Mouse (Mus musculus) forebrain, embryonic 14.5 days (tissue): ENCODE measurements around the gene Mtch1. TPM values are rescaled to one million over a fixed set of nuclear protein-coding genes. Genes with fewer than 3 reads are reported as not detected.
A peak's percentile ranks its signal among the peaks of the same experiment; 100 is the strongest.

Experiments used
- ATAC-seq: fragments of 200-750 bp; cut with Nextera tagmentation; 2 replicates; pipeline ENCODE4 v1.8.0; 2017; ENCODE audit warnings: mild to moderate bottlenecking, moderate library complexity
- DNase-seq: peaks from one replicate; pipeline ENCODE4 v3.0.0-alpha.2; 2015; ENCODE audit warnings: low spot score
- H3K27ac ChIP-seq: fragments of 300-500 bp; sonication (generic); 2 replicates; pipeline ENCODE4 v1.5.1; 2014; ENCODE audit warnings: low read depth, mild to moderate bottlenecking, control low read depth, low read length, moderate library complexity
- H3K27me3 ChIP-seq: fragments of 300-500 bp; sonication (generic); replicated peaks from 2 replicates; pipeline ENCODE4 v1.6.1; 2014; ENCODE audit warnings: low read length, control low read depth, mixed read lengths; ENCODE audit not compliant: control insufficient read depth, insufficient read depth
- H3K36me3 ChIP-seq: fragments of 300-500 bp; sonication (generic); 2 replicates; pipeline ENCODE4 v1.6.1; 2014; ENCODE audit warnings: low read length, control low read depth; ENCODE audit not compliant: control insufficient read depth, insufficient read depth
- H3K4me1 ChIP-seq: fragments of 300-500 bp; sonication (generic); 2 replicates; pipeline ENCODE4 v1.6.1; 2014; ENCODE audit warnings: antibody characterized with exemption, low read length, control low read depth; ENCODE audit not compliant: control insufficient read depth, insufficient read depth
- H3K4me2 ChIP-seq: fragments of 300-500 bp; sonication (generic); 2 replicates; pipeline ENCODE4 v1.6.1; 2014; ENCODE audit warnings: mild to moderate bottlenecking, control low read depth, low read length
- H3K4me3 ChIP-seq: fragments of 300-500 bp; sonication (generic); 2 replicates; pipeline ENCODE4 v1.5.1; 2014; ENCODE audit warnings: low read depth, low read length, control low read depth
- H3K9ac ChIP-seq: fragments of 300-500 bp; sonication (generic); 2 replicates; pipeline ENCODE4 v1.6.1; 2014; ENCODE audit warnings: mild to moderate bottlenecking, low read length, control low read depth, moderate library complexity
- H3K9me3 ChIP-seq: fragments of 300-500 bp; sonication (generic); replicated peaks from 2 replicates; pipeline ENCODE4 v1.6.1; 2016; ENCODE audit warnings: low read length, control low read depth, mixed read lengths; ENCODE audit not compliant: control insufficient read depth
- WGBS: fragments of 180-500 bp; shearing (Covaris S2); extraction: QIAGEN DNeasy Blood & Tissue Kit; methylation state at CpG from one replicate; pipeline ENCODE4 v1.1.7; 2014; 5-methylcytosine and 5-hydroxymethylcytosine counted together
- polyA plus RNA-seq: library from polyadenylated mRNA; unstranded; fragments of >200 nt; fragmentation: Nextera tagmentation; extraction: Ambion mirVana; gene quantifications from 2 replicates; pipeline ENCODE4 v1.2.1, GENCODE M21; 2014

The Mtch1 gene
- polyA plus RNA-seq, 1 experiment from 2014 or later, result 521 TPM

DNA sequence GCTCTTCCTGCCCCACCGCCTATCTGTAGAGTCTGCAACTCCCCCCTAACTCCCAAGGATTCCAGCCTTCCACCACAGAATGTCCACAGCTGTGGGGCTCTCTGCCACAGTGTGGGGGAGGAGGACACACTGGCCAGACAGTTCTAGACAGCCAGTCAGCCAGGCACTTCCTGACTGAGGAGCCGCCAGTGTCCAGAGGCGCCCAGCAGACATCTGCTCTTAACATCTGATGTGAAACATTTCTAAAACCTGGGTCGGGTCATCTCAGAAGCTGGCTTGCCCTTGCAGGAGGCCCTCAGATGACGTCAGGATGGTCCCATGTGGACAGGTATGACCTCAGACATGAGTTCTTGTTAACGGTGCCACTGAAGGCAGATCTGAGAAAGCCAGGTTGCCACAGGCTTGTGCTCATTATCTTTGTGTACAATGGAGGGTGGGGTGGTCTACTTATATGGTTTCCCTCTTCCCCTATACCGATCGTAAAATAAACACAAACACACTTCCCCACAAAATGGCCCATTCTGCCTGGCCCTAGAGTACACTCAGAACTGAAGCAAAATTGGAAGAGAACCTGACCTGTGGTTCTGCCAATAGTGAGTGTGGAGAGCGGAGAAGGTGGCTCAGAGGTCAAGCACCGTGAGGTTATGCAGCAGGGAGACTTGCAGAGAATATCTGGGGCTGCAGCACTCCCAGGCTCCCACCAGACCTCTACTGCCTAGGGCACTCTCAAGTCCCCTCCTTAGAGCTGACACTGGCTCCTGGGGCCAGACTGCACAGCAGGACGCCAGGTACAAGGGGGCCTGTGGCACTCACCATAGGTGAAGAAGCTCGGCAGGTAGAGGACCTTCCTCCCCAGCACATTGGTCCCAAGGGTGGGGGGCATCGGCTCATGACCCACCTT, 5.5 kb downstream of the Mtch1 start:
- H3K36me3 ChIP-seq, result peaks cover 63% of the 10 kb centered on the region
- H3K4me2 ChIP-seq, result no peak overlapping the region
- no peaks in the 10 kb centered on the region for H3K27me3 ChIP-seq
- H3K4me1 ChIP-seq, result peaks cover 17% of the 10 kb centered on the region
- H3K9me3 ChIP-seq, result no peaks in the 10 kb centered on the region
- ATAC-seq (no peak), DNase-seq (no peak)
- peak overlapping the region; percentile 47 for H3K9ac ChIP-seq
- H3K27ac ChIP-seq, result peak overlapping the region; percentile 69; the same call in 1 of the 2 replicates
- WGBS, result 54% methylated on average over 13 of the region's 13 CpGs
- H3K4me3 ChIP-seq, result no peak overlapping the region

DNA sequence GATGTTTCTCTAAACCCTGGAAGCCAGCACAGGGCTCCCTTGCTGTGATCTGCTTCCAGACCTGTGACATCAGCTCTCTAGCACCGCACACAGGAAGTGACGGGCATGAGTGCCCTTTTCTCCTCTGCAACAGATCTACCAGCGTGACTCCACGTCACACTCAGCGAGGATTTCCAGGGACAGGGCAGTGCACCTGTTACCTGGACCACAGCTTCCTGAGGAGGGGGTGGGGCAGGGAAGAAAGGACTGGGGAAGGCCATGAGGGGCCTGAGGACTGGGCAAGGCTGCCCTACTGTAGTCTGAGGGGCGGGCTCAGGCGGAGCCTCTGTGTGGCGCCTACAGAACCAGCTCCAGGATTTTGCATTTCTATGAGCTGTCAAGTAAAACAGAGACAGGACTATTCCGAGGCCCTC, 6.1 kb downstream of the Mtch1 start:
- Histone ChIP-seq H3K4me1 (peaks cover 17% of the 10 kb centered on the region), H3K9me3 (no peaks in the 10 kb centered on the region), H3K4me2 (no peak overlapping the region), H3K27me3 (no peaks in the 10 kb centered on the region), H3K4me3 (no peak overlapping the region), H3K27ac (peak overlapping the region; percentile 69; the same call in 1 of the 2 replicates), H3K9ac (peak overlapping the region; percentile 47), H3K36me3 (peaks cover 69% of the 10 kb centered on the region)
- no peak for ATAC-seq
- DNase-seq, result peak; percentile 52
- WGBS, result 18% methylated on average over 9 of the region's 9 CpGs

DNA sequence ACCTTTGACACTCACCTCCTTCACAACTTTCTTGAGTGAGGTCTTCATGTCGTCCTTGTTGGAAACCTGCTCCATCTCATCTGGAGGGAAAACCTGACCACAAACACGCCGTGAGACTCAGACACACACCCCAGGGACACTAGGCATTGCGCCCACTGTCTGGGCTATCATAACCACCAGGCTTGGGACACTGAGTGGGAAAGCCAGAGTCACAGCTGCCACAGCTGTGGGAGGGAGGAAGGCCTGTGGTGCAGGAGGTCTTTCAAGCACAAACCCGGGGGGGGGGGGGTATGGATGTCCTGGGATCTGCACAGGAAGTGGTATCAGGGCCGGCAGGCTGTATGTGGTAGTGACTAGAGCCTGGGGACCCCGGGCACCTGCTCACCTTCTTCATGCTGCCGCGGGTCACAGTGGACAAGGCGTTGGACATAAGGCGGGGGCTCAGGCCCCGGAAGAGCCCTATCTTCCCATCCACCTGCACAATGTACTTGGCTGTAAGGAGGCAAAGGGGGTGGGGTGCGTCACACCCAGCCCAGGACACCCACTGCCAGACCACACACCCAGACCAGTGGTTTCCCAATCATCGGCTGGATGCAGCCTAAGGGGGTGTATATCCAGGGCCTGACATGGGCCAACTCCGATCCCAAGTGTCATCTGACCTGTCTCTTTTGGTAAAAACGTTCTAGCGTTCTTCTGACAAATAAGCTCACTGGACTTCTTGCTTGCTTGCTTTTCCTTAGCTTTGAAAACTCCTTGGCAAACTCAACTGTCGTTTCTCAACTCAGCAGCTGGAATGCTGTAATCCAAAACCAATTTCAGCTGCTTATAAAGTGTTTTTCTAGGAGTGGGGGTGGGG, 7.1 kb downstream of the Mtch1 start:
- Histone ChIP-seq H3K4me3 (no peak overlapping the region), H3K36me3 (peaks cover 79% of the 10 kb centered on the region), H3K4me1 (peaks cover 9% of the 10 kb centered on the region), H3K9ac (no peak overlapping the region), H3K27me3 (no peaks in the 10 kb centered on the region), H3K27ac (no peak overlapping the region), H3K9me3 (no peaks in the 10 kb centered on the region), H3K4me2 (no peak overlapping the region)
- 88% methylated on average over 18 of the region's 18 CpGs for WGBS
- ATAC-seq, result no peak
- DNase-seq, result no peak

DNA sequence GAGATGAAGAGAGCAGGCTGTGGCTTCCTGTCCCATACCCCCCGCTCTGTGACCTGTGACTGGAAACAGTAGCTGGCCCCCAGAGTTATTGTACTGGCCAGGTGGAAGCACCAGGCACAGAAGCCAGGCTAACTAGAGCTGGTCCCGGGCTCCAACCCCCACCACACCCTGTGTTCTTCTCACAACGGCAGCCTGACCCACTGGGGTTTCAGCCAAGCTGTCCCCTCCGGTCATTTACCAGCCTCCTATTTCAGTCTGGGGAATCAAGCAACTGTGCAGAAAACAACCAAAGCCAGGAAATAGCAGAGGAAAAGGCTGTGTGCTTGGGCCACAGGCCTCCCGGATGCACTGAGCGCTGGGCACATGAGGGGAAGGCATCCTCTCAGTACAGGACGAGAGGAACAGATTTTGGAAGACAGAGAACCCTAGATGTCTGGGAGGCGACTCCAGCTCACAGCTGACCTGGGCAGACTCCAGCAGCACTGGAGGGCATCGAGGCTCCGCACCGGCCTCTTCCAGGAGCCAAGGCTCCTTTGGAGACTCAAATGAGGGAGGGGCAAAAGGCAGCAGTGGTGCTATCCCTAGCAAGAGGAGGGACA, 8.5 kb downstream of the Mtch1 start:
- no peaks in the 10 kb centered on the region for H3K27me3 ChIP-seq
- H3K4me2 ChIP-seq, result no peak overlapping the region
- peak overlapping the region; percentile 67 for H3K27ac ChIP-seq
- WGBS, result 84% methylated on average over 11 of the region's 11 CpGs
- peaks cover 89% of the 10 kb centered on the region for H3K36me3 ChIP-seq
- no peaks in the 10 kb centered on the region for H3K9me3 ChIP-seq
- no peak overlapping the region for H3K4me3 ChIP-seq
- ATAC-seq (no peak), DNase-seq (no peak)
- no peak overlapping the region for H3K9ac ChIP-seq
- peaks cover 5% of the 10 kb centered on the region for H3K4me1 ChIP-seq

DNA sequence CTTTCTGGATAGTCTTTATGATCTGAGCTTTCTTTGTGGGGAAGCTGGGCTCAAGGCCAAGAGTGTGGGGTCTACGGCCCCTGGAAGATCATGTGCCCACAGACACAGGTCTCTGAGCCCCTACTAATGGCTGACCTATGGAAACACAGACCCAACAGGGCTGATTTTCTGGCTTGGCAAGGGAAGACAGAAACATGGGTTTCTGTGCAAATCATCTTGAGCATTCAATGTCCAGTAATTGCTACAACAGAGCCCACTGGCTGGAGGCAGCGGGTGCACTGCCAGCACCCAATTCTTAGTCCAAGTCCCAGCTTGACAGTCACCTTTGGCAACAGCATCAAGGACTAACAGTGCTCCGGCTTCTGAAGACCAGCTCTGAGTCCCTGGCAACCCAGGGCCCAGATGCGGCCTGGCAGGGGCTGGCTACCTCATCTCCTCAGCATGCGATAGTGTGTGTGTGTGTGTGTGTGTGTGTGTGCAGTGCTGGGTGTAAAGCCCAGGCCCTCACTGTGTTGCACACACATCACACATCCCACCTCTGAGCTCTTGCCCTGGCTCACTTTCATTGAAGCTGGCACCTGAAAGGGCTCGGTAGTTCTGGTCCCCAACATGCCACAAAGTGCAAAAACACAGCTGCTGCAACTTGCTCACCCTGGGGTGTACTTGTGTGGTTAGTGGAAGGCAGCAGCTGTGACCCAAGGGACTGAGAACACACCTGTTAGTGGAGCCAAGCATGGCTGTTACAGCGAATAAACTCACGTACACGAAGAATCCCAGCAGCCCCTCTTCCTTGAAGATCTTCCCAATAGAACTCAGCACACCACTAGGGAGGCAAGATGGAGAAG, 9.5 kb downstream of the Mtch1 start:
- no peaks in the 10 kb centered on the region for H3K9me3 ChIP-seq
- H3K4me2 ChIP-seq, result no peak overlapping the region
- no peak overlapping the region for H3K4me3 ChIP-seq
- peaks cover 5% of the 10 kb centered on the region for H3K4me1 ChIP-seq
- H3K27me3 ChIP-seq, result no peaks in the 10 kb centered on the region
- DNase-seq (peak; percentile 75), ATAC-seq (peak; percentile 65)
- WGBS, result 70% methylated on average over 9 of the region's 9 CpGs
- H3K27ac ChIP-seq, result peak overlapping the region; percentile 67
- H3K9ac ChIP-seq, result no peak overlapping the region
- H3K36me3 ChIP-seq, result peaks cover 89% of the 10 kb centered on the region

DNA sequence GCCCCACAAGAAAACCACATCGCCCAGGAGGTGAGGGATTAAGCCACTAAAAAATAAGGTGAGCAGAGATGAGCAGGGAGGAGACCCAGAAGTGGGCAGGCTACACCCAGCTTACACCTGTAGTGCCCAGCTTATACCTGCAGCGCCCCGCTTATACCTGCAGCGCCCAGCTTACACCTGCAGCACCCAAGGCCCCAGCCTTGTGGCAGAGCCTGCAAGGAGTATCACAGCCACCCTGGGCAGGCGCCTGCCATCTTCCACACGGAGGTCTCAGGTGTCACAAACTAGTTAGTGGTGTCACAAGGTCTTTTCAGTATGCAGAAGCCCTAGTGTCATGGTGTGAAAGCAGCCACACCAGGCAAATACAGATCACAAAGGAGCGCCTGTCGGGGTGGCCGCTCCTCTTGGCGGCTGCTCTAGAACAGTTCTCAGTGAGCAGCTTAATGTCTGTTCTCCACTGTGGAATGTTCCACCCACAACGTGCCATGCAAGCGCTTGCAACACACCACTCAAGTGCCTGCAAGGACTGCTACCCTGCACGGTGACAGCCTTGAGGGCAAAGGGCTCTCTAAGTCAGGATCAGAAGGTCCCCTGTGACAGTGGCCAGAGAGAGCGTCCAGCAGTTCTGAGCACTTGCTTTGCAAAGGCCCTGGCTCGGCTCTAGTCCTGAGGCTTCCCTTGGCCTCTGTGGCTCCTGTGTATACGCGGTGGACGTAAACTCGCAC, 11.3 kb downstream of the Mtch1 start:
- no peaks in the 10 kb centered on the region for H3K9me3 ChIP-seq
- no peak overlapping the region for H3K4me2 ChIP-seq
- H3K9ac ChIP-seq, result no peak overlapping the region
- WGBS, result 94% methylated on average over 19 of the region's 19 CpGs
- ATAC-seq, result no peak
- peaks cover 93% of the 10 kb centered on the region for H3K36me3 ChIP-seq
- no peak for DNase-seq
- no peak overlapping the region for H3K27ac ChIP-seq
- no peaks in the 10 kb centered on the region for H3K27me3 ChIP-seq
- H3K4me3 ChIP-seq, result no peak overlapping the region
- peaks cover 3% of the 10 kb centered on the region; the same call in 1 of the 2 replicates for H3K4me1 ChIP-seq

DNA sequence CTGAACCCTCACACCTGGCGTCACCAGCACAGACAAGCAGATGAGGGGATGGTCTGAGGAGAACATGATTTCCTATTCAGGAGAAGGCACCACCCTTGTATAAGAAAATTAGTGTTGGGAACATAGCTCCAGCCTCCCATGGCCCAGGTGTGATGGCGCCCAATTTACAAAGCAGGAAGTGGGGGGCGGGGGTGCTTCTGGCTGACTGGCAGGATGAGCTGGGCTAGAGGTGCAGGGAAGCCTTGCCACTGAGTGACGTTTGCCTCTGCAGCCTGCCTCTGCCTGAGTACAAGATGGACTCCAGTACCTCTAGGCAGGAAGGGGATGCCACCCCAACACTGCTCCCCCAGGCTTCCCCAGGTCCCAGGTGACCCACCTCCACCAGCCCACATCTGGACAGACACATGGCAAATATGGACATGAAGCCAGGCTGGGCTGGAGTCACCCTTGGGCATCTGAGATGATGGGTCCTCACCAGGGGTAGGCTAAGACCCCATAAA, 15.5 kb downstream of the Mtch1 start:
- WGBS, result 92% methylated on average over 4 of the region's 4 CpGs
- Histone ChIP-seq H3K27me3 (no peaks in the 10 kb centered on the region), H3K27ac (no peak overlapping the region), H3K9ac (no peak overlapping the region), H3K4me2 (no peak overlapping the region), H3K4me3 (no peak overlapping the region), H3K4me1 (peaks cover 10% of the 10 kb centered on the region), H3K36me3 (peaks cover 67% of the 10 kb centered on the region), H3K9me3 (no peaks in the 10 kb centered on the region)
- ATAC-seq, result no peak
- DNase-seq, result no peak
